Mouse (Mus musculus) ES-Bruce4 (cell line): ENCODE results near the gene Oxa1l. TPM values are rescaled to one million over a fixed set of nuclear protein-coding genes. Genes with fewer than 3 reads are reported as not detected.
"Not testable (repeated sequence)": the region's sequence is repeated elsewhere in the genome, so short reads cannot be mapped to it uniquely, and the experiment has no call there.

Experiments used
- H3K27ac ChIP-seq: 2 replicates; pipeline ENCODE4 v1.5.1; 2012; ENCODE audit warnings: low read length, inconsistent platforms; ENCODE audit not compliant: insufficient read depth
- H3K27me3 ChIP-seq: 2 replicates; pipeline ENCODE4 v1.6.1; 2012; ENCODE audit warnings: mild to moderate bottlenecking, low read length, inconsistent platforms; ENCODE audit not compliant: control insufficient read depth, poor library complexity, insufficient read depth, severe bottlenecking
- H3K36me3 ChIP-seq: 2 replicates; pipeline ENCODE4 v1.6.1; 2012; ENCODE audit warnings: inconsistent platforms, mild to moderate bottlenecking, low read length, moderate library complexity; ENCODE audit not compliant: control insufficient read depth, poor library complexity, insufficient read depth, severe bottlenecking
- H3K4me1 ChIP-seq: one replicate; pipeline ENCODE4 v1.8.1; 2011; ENCODE audit warnings: low read length; ENCODE audit not compliant: control insufficient read depth, insufficient read depth
- H3K4me3 ChIP-seq: 2 replicates; pipeline ENCODE4 v1.5.1; 2011; ENCODE audit warnings: low read depth, mild to moderate bottlenecking, low read length
- H3K9ac ChIP-seq: 2 replicates; pipeline ENCODE4 v1.6.1; 2012; ENCODE audit warnings: low read depth, mild to moderate bottlenecking, inconsistent platforms; ENCODE audit not compliant: poor library complexity, severe bottlenecking
- H3K9me3 ChIP-seq: replicated peaks from 2 replicates; pipeline ENCODE4 v1.6.1; 2012; ENCODE audit warnings: mild to moderate bottlenecking, low read length, inconsistent platforms; ENCODE audit not compliant: control insufficient read depth, poor library complexity, insufficient read depth, severe bottlenecking
- CTCF ChIP-seq: IDR thresholded peaks from one replicate; pipeline ENCODE4 v1.8.1; 2011; ENCODE audit warnings: low read depth, low read length
- EP300 ChIP-seq: IDR thresholded peaks from 2 replicates; pipeline ENCODE4 v1.6.1; 2011; ENCODE audit warnings: low read depth, low read length; ENCODE audit not compliant: insufficient read depth
- POLR2A ChIP-seq: IDR thresholded peaks from one replicate; pipeline ENCODE4 v1.8.1; 2011; ENCODE audit warnings: low read length; ENCODE audit not compliant: insufficient read depth
- polyA plus RNA-seq: library from polyadenylated mRNA; stranded (reverse); fragments of >200 nt; gene quantifications from 2 replicates; pipeline ENCODE4 v1.2.4, GENCODE M21; 2011; ENCODE audit warnings: low read depth; ENCODE audit not compliant: missing spikeins, insufficient read depth, insufficient read length

The Oxa1l gene
- polyA plus RNA-seq, 1 experiment = 96.4 TPM

DNA sequence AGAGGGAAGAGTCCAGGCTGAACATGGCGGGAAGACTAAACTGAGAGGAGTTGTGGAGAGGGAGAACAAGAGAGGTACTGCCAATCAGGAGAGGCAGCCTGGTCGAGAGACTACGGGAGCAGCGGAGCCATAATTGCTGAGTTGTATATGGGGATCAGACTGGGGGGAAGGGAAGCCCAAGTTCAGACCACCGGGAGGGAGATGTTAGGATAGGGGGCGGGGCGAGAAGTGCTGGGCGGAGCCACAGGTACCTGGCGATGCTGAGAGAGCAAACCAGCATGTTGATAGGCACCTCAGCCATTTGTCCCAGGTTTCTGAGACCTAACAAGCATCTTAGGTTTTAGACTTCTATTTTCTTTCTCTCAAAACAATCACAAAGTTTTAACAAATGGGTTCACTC is 31.4 kb upstream of the Oxa1l start:
- Histone ChIP-seq H3K4me1 (no peaks in the 10 kb centered on the region), H3K4me3 (0 out of 2 replicates have a peak overlapping the region, but pooled peaks have one; percentile 25), H3K27ac (no peak overlapping the region), H3K36me3 (no peaks in the 10 kb centered on the region), H3K9me3 (no peaks in the 10 kb centered on the region), H3K27me3 (no peaks in the 10 kb centered on the region), H3K9ac (no peak overlapping the region)
- TF ChIP-seq EP300 = 0 out of 2 replicates have a peak, but pooled peaks have one; percentile 11
- no peak for TF ChIP-seq CTCF

DNA sequence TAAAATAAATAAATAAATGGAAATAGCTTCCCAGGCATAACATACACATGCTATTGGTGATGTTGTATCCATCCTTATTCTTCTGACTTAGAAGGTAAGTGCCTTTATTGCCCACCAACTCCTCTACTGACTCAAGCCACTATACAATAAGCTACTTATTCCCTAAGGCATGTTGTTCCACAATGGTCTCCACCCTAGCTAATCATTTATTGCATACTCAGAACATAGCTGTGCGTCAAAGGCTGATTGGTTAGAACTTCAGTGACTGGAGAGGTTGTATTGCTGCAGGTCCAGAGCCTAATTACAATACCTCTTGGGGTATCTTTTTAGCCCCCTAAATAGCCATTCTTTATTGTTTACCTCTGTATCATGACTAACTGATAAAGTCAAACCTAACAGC is 29.5 kb upstream of the Oxa1l start:
- Histone ChIP-seq H3K27ac (no peak overlapping the region), H3K4me3 (no peak overlapping the region), H3K27me3 (no peaks in the 10 kb centered on the region), H3K36me3 (no peaks in the 10 kb centered on the region), H3K9ac (no peak overlapping the region), H3K9me3 (no peaks in the 10 kb centered on the region), H3K4me1 (no peaks in the 10 kb centered on the region)
- TF ChIP-seq EP300 (no peak), POLR2A (no peak), CTCF (no peak)

DNA sequence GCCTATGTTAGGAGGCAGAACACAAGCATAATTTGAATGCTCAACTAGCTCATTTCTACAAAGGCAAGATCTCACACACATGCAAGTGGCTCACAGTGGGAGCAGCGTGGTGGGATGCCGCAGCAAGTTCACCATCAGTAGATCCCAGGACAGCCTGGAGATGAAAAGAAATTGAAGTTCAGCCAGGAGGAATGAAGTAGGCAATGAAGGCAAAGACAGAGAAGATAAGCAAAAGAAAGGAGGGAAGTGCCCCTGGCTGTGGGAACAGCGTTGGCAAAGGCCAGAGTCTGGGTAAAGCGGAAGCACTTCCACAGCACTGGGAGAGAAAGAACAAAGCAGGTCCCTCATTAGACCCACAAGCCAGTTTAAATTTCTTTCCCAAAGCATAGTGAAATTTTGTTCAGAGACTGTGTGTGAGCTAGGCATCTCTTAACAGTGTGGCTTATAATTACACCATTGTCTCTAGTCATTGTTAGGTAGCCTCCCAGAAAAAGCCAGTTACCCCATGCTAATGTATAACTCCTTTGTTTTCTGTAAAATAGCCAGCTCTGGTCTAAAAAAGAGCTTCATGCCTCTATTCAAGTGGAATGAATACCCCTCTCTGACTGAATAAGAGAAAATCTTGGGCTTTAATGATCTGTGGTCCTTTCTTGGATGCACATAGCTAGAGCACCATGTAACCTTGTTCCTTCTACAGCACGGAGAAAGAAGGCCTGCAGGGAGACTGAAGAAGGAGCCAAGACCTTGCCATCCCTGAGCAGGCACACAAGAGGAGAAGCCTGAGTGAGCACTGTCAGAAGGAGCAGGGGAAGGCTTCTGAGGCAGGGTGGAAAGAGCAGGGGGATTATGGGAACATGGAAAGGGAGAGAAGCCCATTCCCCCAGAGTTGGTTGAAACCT is 28.2 kb upstream of the Oxa1l start:
- Histone ChIP-seq H3K4me1 (no peaks in the 10 kb centered on the region), H3K36me3 (no peaks in the 10 kb centered on the region), H3K27ac (no peak overlapping the region), H3K9ac (no peak overlapping the region), H3K4me3 (no peak overlapping the region), H3K27me3 (no peaks in the 10 kb centered on the region), H3K9me3 (no peaks in the 10 kb centered on the region)
- no peak for TF ChIP-seq CTCF
- no peak for TF ChIP-seq EP300
- no peak for TF ChIP-seq POLR2A

DNA sequence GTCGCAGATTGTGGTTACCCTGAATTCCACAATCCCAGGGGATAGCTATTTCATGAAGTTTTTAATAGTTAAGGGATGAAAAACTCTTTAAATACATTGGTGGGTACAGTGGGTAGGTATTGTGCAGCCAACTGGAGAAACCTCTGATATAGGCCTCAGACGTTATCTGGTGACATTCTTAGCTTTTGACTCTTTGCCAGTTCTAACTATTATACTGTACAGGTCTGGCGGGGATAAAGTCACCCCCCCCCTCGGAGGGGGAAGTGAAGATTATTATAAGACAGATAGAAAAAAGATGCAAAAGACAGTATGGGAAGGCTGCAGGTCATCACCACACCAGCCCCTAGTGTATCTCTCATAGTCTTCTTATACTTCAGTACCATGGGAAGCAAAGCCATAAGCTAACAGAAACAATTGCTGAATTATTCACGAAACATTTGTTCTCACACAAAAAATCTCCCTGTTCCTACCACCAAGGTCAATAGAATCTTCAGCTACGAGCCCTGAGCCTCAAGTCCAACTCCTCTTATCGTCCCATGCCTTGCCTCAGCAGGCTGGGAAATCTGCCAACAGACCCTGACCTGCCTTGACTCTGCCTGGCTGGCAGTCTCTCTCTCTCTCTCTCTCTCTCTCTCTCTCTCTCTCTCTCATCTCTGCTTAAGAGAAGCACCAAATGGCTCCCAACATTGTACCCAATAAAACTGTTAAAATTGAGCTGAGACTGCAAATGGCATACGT is 27.0 kb upstream of the Oxa1l start:
- Histone ChIP-seq H3K4me1 (no peaks in the 10 kb centered on the region), H3K36me3 (no peaks in the 10 kb centered on the region), H3K4me3 (no peak overlapping the region), H3K9ac (no peak overlapping the region), H3K9me3 (no peaks in the 10 kb centered on the region), H3K27me3 (no peaks in the 10 kb centered on the region), H3K27ac (no peak overlapping the region)
- TF ChIP-seq CTCF (no peak), EP300 (no peak), POLR2A (no peak)

DNA sequence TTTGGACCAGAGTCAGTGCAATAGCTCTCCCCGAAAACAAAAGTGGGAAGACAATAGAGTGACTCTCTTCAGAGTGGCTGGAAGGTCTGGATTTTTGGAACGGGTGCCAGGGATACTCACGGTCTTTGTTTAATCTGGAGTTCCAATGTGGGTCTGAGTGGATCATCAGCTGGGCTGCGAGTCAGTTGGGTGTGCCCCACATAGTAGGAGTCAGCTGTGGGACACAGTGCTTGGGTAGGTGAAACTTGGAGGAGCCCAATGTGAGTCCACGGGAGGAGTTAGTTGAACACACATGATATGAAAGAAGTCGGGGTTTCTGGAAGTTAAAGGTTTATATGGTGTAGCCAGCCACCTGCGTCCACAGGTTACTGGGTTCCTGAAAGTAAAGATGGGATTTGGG is 19.8 kb upstream of the Oxa1l start:
- peak overlapping the region; percentile 58 for H3K27ac ChIP-seq
- no peaks in the 10 kb centered on the region for H3K36me3 ChIP-seq
- TF ChIP-seq CTCF (no peak), POLR2A (no peak), EP300 (no peak)
- H3K4me1 ChIP-seq = peaks cover 3% of the 10 kb centered on the region
- H3K27me3 ChIP-seq = no peaks in the 10 kb centered on the region
- peaks cover 6% of the 10 kb centered on the region for H3K9me3 ChIP-seq
- H3K4me3 ChIP-seq = no peak overlapping the region
- H3K9ac ChIP-seq = no peak overlapping the region

DNA sequence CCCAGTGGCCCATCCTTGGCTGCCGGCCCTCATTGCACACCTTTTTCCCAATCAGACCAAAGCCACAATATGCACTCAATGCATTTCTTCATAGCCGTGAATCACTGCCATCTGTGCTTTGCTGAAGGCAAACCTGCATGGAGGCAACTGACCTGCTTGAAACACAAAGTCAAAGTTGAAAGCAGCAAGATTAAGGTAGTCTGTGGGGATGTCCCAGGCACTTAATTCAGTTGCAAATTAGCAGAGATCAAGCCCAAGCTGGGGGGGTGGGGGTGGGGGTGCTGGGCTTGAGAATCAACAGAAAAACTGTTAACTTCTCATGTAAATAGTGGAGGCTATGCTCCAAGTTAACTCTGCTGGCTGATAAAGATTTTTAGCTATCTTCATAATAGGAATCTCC is 18.8 kb upstream of the Oxa1l start:
- not testable (repeated sequence) for H3K9me3 ChIP-seq, H3K27me3 ChIP-seq, H3K9ac ChIP-seq, H3K4me1 ChIP-seq, H3K36me3 ChIP-seq, H3K4me3 ChIP-seq
- peak overlapping the region; percentile 89 for H3K27ac ChIP-seq
- TF ChIP-seq EP300 = peak; percentile 60; the same call in 1 of the 2 replicates

DNA sequence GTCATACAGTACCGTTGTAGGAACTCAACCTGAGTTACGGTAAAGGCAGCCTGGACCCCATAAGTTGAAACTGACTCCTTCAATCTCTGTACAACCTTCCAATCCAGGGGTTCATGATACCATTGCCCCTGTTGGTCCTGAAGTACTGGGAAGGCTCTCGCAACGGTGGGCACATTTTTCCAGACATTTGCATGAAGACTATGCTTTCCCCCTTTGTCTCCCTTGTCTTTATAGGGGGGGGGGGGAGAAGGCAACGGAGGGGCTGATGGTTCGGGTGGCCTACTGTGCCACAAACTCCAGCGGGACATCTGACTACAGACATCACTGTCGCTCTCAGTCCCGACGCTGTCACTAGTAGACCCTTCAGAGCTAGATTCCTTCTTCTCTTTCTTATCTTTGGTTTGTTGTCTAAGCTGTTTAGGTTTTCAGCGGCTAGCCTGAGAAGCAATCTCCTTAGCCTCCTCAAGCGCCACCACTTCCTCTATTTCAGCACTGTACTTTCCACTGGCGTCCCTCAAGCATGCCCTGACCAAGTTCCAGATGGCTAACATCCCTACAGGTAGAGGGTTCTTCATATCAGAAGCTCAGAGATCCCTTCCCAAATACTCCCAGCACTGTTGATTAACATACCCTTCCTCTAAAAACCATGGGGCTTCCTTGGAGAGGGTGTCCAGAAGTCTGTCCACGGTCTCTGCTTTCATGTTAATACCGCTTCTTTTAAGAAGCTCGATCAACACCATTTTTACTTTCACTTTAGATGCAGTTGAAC is 9.7 kb upstream of the Oxa1l start:
- not testable (repeated sequence) for H3K27ac ChIP-seq, H3K9ac ChIP-seq, H3K4me3 ChIP-seq, H3K36me3 ChIP-seq, H3K27me3 ChIP-seq, H3K4me1 ChIP-seq
- peaks cover 28% of the 10 kb centered on the region for H3K9me3 ChIP-seq
